ENCODE assay signal across 1 mouse cellular context in genomic region chr9:95566394-95566793, GRCm38 (mm10).
TF ChIP-seq lines count a peak whose summit lies in the region.

No protein-coding gene starts in this region.

TF ChIP-seq in CH12.LX, 34 proteins besides CTCF, POLR2A, EP300 and RAD21 (continued from another document):
- TF ChIP-seq NRF1 (IDR thresholded peaks at IDR 0.05; ENCODE audit: low read depth, low read length) (0 out of 2 replicates have a peak, but pooled peaks have one; percentile 18), HCFC1 (IDR thresholded peaks at IDR 0.05; ENCODE audit: low read depth, low read length) (no peak), MEF2A (IDR thresholded peaks at IDR 0.05; ENCODE audit: borderline replicate concordance, low read depth, low read length) (no peak), PAX5 (IDR thresholded peaks at IDR 0.05; ENCODE audit: low read length) (no peak), JUND (conservative IDR thresholded peaks at IDR 0.05; ENCODE audit: low read depth, low read length) (0 out of 2 replicates have a peak, but pooled peaks have one; percentile 8)
TF ChIP-seq in CH12.LX: peak in this region for 5.
